Mouse (Mus musculus): ENCODE data around the gene Gon4l. TPM values are rescaled to one million over a fixed set of nuclear protein-coding genes. Genes with fewer than 3 reads are reported as not detected.
A peak's percentile ranks its signal among the peaks of the same experiment; 100 is the strongest.

Gon4l gene
- total and polyA plus RNA-seq, 3 experiments, result 16.5 to 32.9 (median 26.4) TPM

- DNase-seq (ENCODE audit: extremely low read depth), result no peak
- dilution Hi-C loops (cut with MboI; ENCODE audit: extremely low pct_ligation_motif_present, extremely low pct_unique_long_range_greater_than_20kb, low sequenced_read_pairs), result no loop called here
- H3K36me3 ChIP-seq (replicated peaks in 1 of 2; ENCODE audit: control insufficient read depth in 1 of 2, insufficient read depth in 1 of 2, low read length in 1 of 2), result peaks cover 80 to 97% of the 10 kb centered on the region in 2 experiments
Observed at GRCm38 (mm10) chr3:88905741-88906140, 70.7 kb downstream of the Gon4l start.

GRCm38 (mm10) chr3:88906393-88907159, 71.5 kb downstream of the Gon4l start:
- H3K27ac ChIP-seq (ENCODE audit: insufficient read depth, low read depth), result no peak overlapping the region
- H3K9ac ChIP-seq (ENCODE audit: insufficient read depth, low read depth), result no peak overlapping the region
- in situ Hi-C loops (cut with MboI; ENCODE audit: low pct_ligation_motif_present, low pct_unique_long_range_greater_than_20kb, low sequenced_read_pairs) (loop anchor here (10.0 kb wide), 1 partner anchor 52 kb away; no protein-coding TSS in a partner anchor), dilution Hi-C loops (cut with MboI; ENCODE audit: extremely low pct_ligation_motif_present, extremely low pct_unique_long_range_greater_than_20kb, low sequenced_read_pairs) (no loop called here)
- H3K79me2 ChIP-seq (replicated peaks; ENCODE audit: control insufficient read depth, extremely low read depth, insufficient read depth, poor library complexity, severe bottlenecking), result no peaks in the 10 kb centered on the region
- no peaks in the 10 kb centered on the region for H3K4me1 ChIP-seq (ENCODE audit: control insufficient read depth in 1 of 2, insufficient read depth in 2 of 2)
- peaks cover 83 to 98% of the 10 kb centered on the region in 2 experiments for H3K36me3 ChIP-seq (replicated peaks in 1 of 2; ENCODE audit: control insufficient read depth in 1 of 2, insufficient read depth in 1 of 2, low read length in 1 of 2)
- DNase-seq (ENCODE audit: extremely low read depth), result no peak
- H3K4me3 ChIP-seq (replicated peaks in 1 of 3; ENCODE audit: low read depth in 2 of 3, low read length in 2 of 3, poor library complexity in 1 of 3), result no peak overlapping the region
- no peaks in the 10 kb centered on the region for H3K27me3 ChIP-seq (replicated peaks)
- TF ChIP-seq UBTF (IDR thresholded peaks at IDR 0.05; ENCODE audit: low read depth, low read length), result no peak
- no peak for TF ChIP-seq CHD1 (IDR thresholded peaks at IDR 0.05; ENCODE audit: low read depth, low read length)
- TF ChIP-seq HCFC1 (IDR thresholded peaks at IDR 0.05; ENCODE audit: low read depth, low read length), result no peak
- no peak for TF ChIP-seq ZKSCAN1 (IDR thresholded peaks at IDR 0.05; ENCODE audit: borderline replicate concordance, low read depth, low read length)
- TF ChIP-seq TCF12 (IDR thresholded peaks at IDR 0.05; ENCODE audit: low read depth, low read length), result no peak
- no peak for TF ChIP-seq MXI1 (IDR thresholded peaks at IDR 0.05; ENCODE audit: low read depth, low read length)
- TF ChIP-seq ZNF384 (IDR thresholded peaks at IDR 0.05; ENCODE audit: low read depth, low read length), result no peak
- no peak for TF ChIP-seq RAD21 (IDR thresholded peaks at IDR 0.05; ENCODE audit: low read depth, low read length)
- TF ChIP-seq MYC (IDR thresholded peaks at IDR 0.05; ENCODE audit: low read depth, low read length), result no peak
- TF ChIP-seq ELF1 (IDR thresholded peaks at IDR 0.05; ENCODE audit: low read depth, low read length), result no peak
- no peak for TF ChIP-seq TBP (conservative IDR thresholded peaks at IDR 0.05; ENCODE audit: low read depth, low read length)
- no peak for TF ChIP-seq ETS1 (conservative IDR thresholded peaks at IDR 0.05; ENCODE audit: low read depth, low read length)
- TF ChIP-seq USF1 (IDR thresholded peaks at IDR 0.05; ENCODE audit: low read depth, low read length), result no peak
- no peak for TF ChIP-seq JUND (conservative IDR thresholded peaks at IDR 0.05; ENCODE audit: low read depth, low read length)
- TF ChIP-seq MEF2A (IDR thresholded peaks at IDR 0.05; ENCODE audit: borderline replicate concordance, low read depth, low read length), result no peak
- H3K4me2 ChIP-seq (ENCODE audit: insufficient read depth, low read depth, poor library complexity, severe bottlenecking), result no peak overlapping the region
- no peaks in the 10 kb centered on the region for H3K9me3 ChIP-seq (replicated peaks; ENCODE audit: low read length)

More at GRCm38 (mm10) chr3:88905741-88906140, 70.7 kb downstream of the Gon4l start:
- no peak overlapping the region for H3K27ac ChIP-seq (ENCODE audit: insufficient read depth, low read depth)
- no peaks in the 10 kb centered on the region for H3K27me3 ChIP-seq (replicated peaks)
- no peaks in the 10 kb centered on the region for H3K9me3 ChIP-seq (replicated peaks; ENCODE audit: low read length)
- H3K4me3 ChIP-seq (replicated peaks in 1 of 3; ENCODE audit: low read depth in 2 of 3, low read length in 2 of 3, poor library complexity in 1 of 3), result no peak overlapping the region
- H3K4me2 ChIP-seq (ENCODE audit: insufficient read depth, low read depth, poor library complexity, severe bottlenecking), result no peak overlapping the region
- no peak overlapping the region for H3K9ac ChIP-seq (ENCODE audit: insufficient read depth, low read depth)
- H3K79me2 ChIP-seq (replicated peaks; ENCODE audit: control insufficient read depth, extremely low read depth, insufficient read depth, poor library complexity, severe bottlenecking), result no peaks in the 10 kb centered on the region
- no peak for TF ChIP-seq SIN3A (IDR thresholded peaks at IDR 0.05; ENCODE audit: low read length)
- TF ChIP-seq TBP (conservative IDR thresholded peaks at IDR 0.05; ENCODE audit: low read depth, low read length), result no peak
- TF ChIP-seq SMC3 (IDR thresholded peaks at IDR 0.05; ENCODE audit: low read depth, low read length), result no peak
- TF ChIP-seq ZMIZ1 (IDR thresholded peaks at IDR 0.05; ENCODE audit: low read depth, low read length), result 0 out of 2 replicates have a peak, but pooled peaks have one; percentile 31
- TF ChIP-seq CHD1 (IDR thresholded peaks at IDR 0.05; ENCODE audit: low read depth, low read length), result no peak
- no peak for TF ChIP-seq MAZ (IDR thresholded peaks at IDR 0.05; ENCODE audit: low read depth, low read length)
- TF ChIP-seq ETS1 (conservative IDR thresholded peaks at IDR 0.05; ENCODE audit: low read depth, low read length), result no peak
- no peaks in the 10 kb centered on the region for H3K4me1 ChIP-seq (ENCODE audit: control insufficient read depth in 1 of 2, insufficient read depth in 2 of 2)
- in situ Hi-C loops (cut with MboI; ENCODE audit: low pct_ligation_motif_present, low pct_unique_long_range_greater_than_20kb, low sequenced_read_pairs), result loop anchor here (10.0 kb wide), 1 partner anchor 51 kb away; no protein-coding TSS in a partner anchor

All from CH12.LX (cell line).